Mouse (Mus musculus) lung, postnatal 25 days (tissue): Measurements from ENCODE around the gene Gpr107.
"Not testable (repeated sequence)": the region's sequence is repeated elsewhere in the genome, so short reads cannot be mapped to it uniquely, and the experiment has no call there.

Source experiments
- DNase-seq: peaks from one replicate; pipeline ENCODE4 v3.0.0; 2022; ENCODE audit warnings: low spot score

Gpr107 gene

GRCm38 (mm10) chr2:31160147-31160920 is 8.2 kb downstream of the Gpr107 start:
- DNase-seq = no peak

- no peak for DNase-seq
Measured at GRCm38 (mm10) chr2:31161620-31162019, 9.5 kb downstream of the Gpr107 start.

GRCm38 (mm10) chr2:31163361-31164118 is 11.4 kb downstream of the Gpr107 start:
- DNase-seq = no peak

- DNase-seq = no peak
Measured at GRCm38 (mm10) chr2:31164841-31165455, 12.8 kb downstream of the Gpr107 start.

- DNase-seq = no peak
Measured at GRCm38 (mm10) chr2:31165529-31165928, 13.4 kb downstream of the Gpr107 start.

- DNase-seq = peak; percentile 42
Measured at GRCm38 (mm10) chr2:31167571-31167970, 15.5 kb downstream of the Gpr107 start.

GRCm38 (mm10) chr2:31169001-31169400 is 16.9 kb downstream of the Gpr107 start:
- DNase-seq = peak; percentile 18

- no peak for DNase-seq
Measured at GRCm38 (mm10) chr2:31170164-31170563, 18.0 kb downstream of the Gpr107 start.

GRCm38 (mm10) chr2:31172001-31172400 is 19.9 kb downstream of the Gpr107 start:
- peak; percentile 39 for DNase-seq

- no peak for DNase-seq
Measured at GRCm38 (mm10) chr2:31172536-31172935, 20.4 kb downstream of the Gpr107 start.

- DNase-seq = peak; percentile 64
Measured at GRCm38 (mm10) chr2:31173290-31173689, 21.2 kb downstream of the Gpr107 start.

GRCm38 (mm10) chr2:31178593-31178992 is 26.5 kb downstream of the Gpr107 start:
- not testable (repeated sequence) for DNase-seq

GRCm38 (mm10) chr2:31179471-31179870 is 27.4 kb downstream of the Gpr107 start:
- DNase-seq = no peak

- no peak for DNase-seq
Measured at GRCm38 (mm10) chr2:31180081-31180551, 28.0 kb downstream of the Gpr107 start.

GRCm38 (mm10) chr2:31182786-31183330 is 30.7 kb downstream of the Gpr107 start:
- no peak for DNase-seq

- DNase-seq = no peak
Measured at GRCm38 (mm10) chr2:31183830-31184229, 31.7 kb downstream of the Gpr107 start.

- DNase-seq = no peak
Measured at GRCm38 (mm10) chr2:31188691-31189090, 36.6 kb downstream of the Gpr107 start.

- DNase-seq = no peak
Measured at GRCm38 (mm10) chr2:31189654-31190053, 37.5 kb downstream of the Gpr107 start.

GRCm38 (mm10) chr2:31191765-31192164 is 39.6 kb downstream of the Gpr107 start:
- no peak for DNase-seq

- DNase-seq = peak; percentile 32
Measured at GRCm38 (mm10) chr2:31194356-31195021, 42.4 kb downstream of the Gpr107 start.

GRCm38 (mm10) chr2:31198621-31199020 is 46.5 kb downstream of the Gpr107 start:
- DNase-seq = no peak

- no peak for DNase-seq
Measured at GRCm38 (mm10) chr2:31200051-31200450, 47.9 kb downstream of the Gpr107 start.
